Mouse (Mus musculus) brain, adult 2 months (tissue): ENCODE measurements around the gene Bfsp1.

Experiments used
- DNase-seq: peaks from one replicate; pipeline ENCODE4 v3.0.0; 2011; ENCODE audit warnings: low read depth, low spot score

Bfsp1 gene

DNA sequence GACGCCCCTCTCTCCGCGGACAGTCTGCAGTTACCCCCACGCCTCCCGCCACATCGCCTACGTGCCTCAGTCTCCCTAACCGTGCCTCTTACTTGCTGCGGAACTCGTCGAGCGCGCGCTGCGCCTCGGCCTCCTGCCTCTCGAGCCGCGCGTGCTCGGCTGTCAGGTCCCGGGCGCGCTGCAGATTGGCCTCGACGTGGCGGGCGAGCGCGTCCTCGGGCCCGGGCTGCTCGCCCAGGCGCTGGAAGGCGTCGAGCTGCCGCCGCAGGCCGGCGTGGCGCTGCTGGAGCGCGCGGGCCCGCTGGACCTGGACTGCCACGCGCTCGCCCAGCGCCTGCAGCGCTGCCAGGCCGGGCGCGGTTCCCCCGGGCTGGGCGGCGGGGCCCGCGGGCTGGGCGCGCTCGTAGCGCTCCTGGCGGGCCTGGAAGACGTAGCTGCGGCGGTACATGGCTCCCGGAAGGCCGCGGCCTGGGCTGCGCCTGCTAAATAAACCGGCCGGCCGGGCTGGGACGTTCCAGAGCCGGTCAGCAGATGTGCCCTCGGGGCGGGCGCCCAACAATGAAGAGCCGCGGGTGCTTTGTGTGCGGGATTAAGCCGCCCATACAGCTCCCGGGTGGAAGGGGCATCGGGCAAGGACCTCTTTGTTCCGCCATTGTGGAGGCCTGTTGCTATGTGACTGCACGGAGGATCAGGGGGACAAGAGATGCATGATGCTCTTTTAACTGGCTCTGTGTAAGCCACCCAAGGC, at the start of gene Bfsp1:
Gene Bfsp1 (minus strand): TSS at position 690 of the 748 bp plus-strand sequence.
- DNase-seq: peak; percentile 51

DNA sequence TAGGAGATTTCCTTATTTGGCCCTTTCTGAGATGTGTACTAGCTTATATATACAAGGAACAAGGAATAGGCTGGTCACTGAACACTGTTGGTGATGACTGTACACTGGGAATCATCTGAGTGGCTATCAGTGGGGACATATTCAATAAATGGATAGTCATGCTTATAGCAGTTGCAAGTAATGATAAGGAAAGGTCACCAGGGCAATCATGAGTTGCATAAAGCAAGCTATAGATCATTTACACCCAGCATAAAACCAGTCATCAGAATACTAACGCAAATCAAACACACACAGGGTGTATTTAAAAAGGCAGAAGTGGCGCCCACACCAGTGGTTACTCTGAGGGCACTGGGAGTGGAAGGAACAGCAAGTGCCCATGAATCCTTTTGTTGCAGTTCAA, 49.2 kb upstream of the Bfsp1 start:
- DNase-seq: no peak

DNA sequence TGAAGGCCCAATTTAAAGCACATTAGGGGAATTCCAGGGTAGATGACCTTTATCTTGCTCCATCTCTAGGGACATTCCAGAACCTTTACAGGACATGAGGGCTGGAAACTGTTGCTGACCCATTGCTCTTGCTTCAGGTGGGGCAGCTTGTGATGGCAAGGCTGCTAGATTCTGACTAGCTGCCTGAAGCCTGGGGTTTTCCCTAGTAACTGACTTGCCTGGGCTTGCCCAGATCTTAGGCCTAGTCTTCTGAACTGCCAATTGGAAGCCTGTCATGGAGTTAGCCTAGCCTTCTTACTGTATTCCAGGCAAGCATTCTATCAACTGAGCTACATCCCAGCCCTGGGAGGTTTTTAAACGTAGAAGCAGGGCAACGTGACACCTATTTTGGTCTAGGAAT, 46.3 kb upstream of the Bfsp1 start:
- DNase-seq: no peak

DNA sequence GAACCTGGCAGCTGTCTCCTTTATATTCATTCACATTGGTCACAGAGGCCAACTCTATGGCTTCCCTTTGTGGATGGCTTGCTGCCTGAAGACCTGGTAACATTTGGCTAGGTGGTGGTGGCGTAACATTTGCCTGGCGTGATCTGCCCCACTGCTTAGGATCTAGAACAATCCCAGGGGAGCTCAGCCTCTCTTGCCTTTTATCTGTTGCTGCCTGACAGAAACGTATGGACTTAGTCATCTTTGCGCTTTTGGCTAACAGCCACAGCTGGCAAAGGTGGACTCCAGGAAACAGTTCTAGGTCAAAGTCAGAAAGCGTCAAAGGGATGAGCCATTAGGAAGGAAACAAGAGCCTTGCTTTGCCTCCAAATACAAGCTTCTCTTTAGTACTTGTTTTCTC, 41.9 kb upstream of the Bfsp1 start:
- peak; percentile 30 for DNase-seq

DNA sequence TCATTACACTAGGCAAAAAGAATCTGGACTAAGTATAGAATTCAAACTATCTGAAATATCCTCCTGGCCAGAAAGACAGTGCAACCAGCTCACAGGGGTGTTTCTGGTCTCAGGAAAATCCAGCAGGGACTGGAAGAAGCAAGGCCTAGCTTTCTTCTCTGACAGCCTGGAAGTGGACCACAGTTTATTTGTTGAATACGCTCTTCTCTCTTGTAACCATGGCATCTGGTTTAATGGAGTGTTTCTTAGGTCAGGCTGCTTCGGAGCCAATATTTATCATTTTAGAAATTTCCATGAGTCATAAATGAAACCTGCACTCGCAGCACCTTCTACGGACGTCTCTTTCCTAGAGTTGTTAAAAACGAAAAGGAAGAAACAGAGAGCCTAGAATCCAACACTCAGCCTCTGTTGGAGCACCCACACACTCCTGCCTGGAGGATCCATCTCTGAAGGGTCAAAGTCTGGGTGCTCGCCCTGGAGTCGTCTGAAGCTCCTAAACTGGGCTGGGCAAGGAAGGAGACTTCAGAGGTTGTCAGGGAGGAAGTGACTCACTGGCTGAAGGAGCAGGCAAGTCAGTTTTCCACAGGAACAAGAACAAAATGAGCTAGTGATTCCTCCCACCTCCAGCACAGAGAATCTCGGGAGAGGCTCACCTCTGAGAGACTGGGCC, 40.5 kb upstream of the Bfsp1 start:
- peak; percentile 34 for DNase-seq

DNA sequence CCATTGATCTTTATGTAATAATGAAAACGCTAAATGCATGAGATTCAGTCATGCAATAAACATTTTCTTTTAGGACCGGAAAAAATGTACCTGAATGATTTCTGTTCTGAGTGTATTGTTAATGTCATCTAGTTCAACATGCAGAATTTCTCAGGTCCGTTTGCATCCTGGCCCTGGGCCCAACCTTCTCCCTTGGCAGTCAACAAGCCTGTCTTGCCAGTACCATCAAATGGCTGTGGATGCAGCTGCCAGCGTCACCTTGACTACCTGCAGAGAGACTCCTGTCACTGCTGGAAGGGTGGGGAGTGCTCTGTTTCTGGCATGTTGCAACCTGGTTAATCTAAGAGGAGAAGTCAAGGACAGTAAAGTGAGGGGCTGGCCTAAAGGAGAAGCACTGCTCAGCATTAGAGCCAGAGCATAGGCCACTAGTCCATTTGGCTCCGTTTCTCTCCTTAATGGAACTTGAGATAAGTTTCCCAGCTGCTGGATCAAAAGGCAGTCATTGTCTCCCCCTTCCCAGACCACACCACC, 37.9 kb upstream of the Bfsp1 start:
- DNase-seq: peak; percentile 50

DNA sequence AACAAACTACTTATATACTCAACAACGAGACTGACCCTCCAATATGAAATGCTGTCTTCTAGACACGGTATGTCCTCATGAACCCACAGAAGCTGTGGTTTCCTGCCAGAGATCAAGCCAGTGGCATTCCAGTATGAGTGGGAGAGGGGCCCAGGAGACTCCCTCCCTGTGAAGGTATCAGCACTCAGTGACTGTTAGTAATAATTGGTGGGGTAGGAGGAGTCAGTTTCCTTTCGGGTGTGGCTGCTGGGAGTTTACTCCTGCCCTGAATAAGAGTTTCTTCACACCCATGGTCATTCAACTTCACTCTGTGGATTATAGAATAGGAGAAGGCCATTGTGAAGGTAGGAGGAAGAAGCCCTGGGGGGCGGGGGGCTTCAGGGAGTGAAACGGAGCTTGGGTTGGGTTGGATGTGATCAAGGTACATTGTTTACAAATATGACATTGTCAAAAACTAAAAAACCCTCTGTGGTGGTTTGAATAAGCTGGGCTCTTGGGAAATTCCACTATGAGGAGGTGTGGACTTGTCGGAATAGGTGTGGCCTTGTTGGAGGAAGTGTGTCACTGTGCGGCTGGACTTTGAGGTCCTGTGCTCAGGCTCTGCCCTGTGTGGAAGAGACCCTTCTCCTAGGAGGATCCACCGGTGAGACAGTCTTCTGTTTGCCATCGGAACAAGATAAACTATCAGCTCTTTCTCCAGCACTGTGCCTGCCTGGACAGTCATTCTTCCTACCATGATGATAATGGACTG, 36.7 kb upstream of the Bfsp1 start:
- DNase-seq: no peak

DNA sequence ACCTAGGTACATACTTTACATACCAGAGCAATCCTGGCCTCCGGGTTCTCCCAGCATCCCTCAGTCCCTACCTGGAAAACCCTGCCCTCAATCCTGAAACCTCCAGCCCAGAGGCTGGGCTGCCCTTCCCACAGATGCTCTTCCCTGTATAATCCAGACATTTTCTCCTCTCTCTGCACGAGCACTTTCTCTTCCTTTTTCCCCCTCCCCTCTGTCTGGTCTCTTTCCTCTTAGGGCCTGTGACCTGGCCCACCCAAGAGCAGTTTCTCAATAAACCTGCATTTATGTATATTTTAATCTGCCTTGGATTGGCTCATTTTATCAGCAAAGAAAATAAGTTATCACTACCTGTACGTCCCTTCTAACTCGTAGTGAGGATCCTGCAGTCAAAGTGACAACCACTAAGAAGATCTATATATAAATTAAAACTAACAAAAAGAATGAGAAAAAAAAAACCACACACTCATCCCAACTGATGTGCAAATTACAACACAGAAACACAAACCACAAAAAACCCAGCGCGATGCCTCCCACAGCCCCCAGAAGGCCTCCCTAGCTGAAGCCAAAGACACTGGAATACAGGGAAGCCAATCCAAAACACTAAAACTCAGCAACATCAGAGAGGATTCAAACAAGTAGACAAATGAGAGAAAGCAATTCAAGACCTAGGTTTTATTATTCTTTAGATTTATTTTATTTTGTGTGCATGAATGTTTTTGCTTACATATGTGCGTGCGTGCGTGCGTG, 28.5 kb upstream of the Bfsp1 start:
- no peak for DNase-seq

DNA sequence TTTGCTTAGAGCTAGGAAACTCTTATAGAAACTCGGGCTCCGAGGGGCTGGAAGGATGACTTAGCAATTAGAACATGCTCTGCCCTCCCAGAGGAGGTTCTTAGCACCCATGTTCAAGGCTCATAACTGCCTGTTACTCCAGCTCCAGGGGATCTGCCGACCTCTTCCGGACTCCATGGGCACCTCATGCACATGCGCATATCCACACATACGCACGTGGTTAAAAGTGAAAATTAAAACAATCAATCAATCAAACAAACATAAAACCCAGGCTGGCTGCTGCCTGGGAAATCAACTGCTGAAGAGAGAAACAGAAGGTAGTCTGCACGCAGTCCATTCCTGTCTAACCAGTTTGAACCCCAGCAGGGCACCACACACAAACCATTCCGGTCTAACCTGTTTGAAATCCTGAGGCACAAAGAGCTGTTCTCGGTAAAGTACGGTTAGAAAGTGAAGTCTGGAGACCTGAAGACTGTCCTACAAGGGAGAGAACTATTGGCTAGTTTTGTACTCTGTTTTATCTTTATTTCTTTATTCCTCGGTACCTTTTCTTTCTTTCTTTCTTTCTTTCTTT, 27.0 kb upstream of the Bfsp1 start:
- no peak for DNase-seq

DNA sequence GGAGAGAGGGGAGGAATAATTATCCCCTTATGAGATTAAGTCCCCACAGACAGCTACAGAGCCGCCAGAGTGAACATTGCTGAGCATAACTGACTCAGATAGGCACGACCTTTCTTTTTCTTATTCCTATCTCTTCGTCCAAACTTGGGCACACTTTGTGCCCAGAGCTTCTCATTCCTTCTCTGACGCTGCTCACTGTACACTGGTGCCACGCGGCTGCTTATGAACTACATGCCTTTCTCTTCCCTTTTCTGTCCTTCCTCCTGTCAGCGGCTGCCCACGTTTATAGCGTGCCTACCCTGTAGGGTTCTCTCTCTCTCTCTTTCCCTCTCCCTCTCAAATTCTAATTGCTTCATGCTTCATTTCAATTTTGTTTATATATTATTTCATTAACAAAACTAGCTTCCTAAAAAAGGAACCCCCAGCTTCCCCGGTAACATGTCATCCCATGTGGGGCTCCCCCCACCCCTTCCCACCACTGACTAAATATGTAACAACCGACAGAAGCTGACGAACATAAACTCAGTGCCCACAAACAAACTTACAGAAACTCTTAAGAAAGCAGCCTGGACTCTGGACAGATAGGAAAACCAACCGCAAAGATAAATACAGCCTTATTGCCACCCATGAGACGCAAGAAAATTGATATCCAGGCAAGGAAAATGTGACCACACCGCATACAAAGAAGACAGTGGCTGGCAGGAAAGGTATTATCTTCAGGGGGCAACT, 26.3 kb upstream of the Bfsp1 start:
- no peak for DNase-seq

DNA sequence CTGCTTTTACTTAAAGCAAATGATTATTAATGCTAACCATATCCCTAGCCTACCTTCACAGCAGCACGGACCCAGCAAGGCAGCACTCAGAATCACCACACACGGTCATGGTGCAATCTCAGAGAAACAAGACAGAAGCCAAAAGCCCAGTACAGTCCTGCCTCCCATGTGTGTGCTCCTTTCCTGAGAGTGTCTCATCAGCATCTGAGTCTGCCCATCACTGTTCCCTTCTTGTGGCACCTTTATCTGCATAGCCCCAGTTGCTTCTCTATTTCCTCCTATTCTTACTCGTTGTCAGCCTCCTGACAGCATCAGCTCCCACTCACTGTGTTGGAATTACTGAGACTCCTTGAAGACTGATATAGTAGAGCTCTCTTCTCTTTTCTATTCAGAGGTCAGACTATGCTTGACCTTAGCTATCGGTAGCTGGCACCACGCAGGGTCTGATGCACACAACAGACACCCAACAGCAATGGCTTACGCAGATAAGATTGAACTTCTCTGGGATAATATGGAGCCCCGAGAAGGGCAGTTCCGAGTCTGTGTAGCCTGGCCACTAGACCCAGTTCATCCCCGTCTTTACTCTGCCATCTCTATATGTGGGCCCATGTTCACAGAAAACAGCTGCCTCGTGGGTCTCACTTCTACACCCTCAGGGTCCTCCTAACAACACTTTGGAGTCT, 19.8 kb upstream of the Bfsp1 start:
- DNase-seq: no peak

DNA sequence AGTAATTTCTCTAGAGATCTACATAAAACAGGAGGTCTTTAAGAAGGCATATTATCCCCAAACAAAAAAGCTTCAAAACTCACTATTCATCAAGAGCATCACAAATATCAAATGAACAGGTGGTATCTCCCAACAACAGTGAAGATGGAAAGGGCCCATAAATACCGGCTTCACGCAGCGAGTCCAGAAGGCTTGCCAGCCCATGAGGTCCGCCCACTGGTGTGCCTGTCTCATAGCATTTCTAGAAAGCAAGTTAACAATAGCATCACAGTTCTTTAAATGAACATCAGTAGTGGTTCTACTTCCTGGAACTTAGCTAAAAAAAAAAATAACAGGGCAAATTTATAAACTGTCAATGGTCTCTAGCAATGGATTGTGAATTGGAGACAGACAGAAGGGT, 19.0 kb upstream of the Bfsp1 start:
- peak; percentile 71 for DNase-seq

DNA sequence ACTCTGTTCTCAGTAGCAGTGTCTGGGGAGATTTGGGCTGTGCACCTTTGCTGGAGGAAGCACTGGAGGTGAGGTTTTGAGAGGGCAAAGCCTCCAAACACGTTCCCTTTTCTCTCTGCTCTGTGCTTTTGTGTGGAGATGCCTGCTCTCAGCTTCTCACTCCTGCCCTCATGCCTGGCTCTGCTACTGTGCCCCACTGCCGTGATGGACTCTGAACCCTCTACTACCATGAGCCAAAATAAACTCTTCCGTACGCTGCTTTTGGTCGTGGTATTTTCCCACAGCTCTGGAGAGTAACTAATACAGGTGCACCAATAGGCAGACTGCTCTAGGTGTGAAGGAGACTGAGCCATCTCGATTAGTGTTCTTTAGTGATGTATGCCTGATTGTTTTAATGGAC, 16.3 kb upstream of the Bfsp1 start:
- no peak for DNase-seq

DNA sequence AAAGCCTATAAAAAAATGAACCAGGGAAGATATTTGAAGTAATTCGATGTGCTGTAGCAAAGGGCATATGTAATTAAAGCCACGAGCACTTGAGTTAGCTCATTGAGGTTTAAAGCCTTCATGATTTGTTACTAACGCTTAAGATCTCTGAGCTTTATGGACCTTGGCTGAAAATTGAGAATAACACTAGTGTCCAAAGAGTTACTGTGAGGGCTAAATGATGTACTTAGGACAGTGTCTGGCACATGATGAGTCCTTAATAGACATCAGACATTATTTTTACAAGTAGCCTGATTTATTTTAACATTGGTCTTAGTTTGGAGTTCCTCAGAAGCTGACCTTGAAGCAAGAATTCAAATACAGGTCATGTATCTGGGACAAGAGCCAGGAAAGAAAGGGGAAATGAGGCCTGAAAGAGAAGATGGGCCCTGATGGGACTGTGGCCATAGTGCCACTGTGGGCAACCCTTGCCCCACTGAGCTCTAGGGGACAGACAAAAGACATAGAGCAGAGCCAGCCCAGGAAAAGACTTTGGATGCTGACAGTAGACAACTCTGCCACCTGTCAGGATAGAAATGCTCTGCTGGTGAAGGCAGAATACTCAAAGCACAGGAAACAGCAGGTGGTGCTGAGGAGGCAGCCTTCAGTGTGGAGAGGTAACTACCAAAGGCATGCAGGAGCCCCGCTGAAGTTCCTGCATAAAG, 14.1 kb upstream of the Bfsp1 start:
- peak; percentile 56 for DNase-seq

DNA sequence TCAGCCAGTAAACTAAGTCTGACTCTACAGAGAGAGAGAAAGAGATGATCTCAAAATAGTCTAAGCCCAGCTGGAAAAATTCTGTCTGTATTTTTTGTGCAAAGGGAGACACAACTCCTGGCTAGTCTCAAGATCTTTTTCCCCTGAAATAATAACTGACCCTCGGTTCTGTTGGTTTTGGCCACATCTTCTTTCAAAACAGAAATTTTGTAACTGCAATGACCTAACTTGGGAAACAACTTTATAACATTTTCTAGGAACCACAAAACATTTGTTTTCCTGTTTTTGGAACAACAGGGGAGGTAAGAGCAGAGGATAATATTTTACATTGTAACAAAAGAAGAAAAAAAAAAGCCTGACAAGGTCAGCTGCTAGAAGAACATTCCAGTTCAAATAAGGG, 13.1 kb upstream of the Bfsp1 start:
- DNase-seq: no peak

DNA sequence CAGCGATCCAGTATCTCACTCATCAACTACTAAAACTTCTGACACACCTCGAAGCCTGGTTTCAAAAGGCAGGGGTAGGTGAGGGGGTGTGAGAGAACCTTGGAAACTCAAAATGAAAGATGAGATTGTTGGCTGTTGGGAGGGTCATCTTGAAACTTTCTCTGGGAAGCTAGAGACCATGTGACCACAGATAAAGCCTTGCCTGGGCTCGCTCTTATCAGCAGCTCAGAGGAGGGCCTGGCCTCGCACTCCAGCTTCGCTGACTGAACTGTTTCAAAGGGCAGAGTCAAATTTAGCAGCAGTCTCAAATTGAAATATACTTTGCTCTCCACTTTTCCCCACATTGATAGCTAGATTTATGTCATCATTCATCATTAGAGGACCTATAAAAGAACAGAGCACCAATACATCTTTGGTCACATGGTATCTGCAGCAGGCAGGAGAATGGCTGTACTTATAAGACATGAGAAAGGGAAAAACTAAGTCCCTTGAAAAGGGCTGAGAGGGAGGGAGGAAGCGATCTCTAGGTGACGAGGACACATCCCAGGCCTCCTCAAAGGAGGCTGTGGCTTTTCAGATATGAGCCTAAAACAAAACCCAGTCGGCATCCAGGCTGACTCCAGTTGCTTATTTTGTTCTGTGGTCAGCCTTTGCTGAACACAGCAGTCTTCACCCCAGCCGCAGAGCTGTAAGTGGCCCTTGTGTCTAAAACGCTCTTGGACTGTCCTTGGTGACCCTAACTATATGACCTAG, 8.1 kb upstream of the Bfsp1 start:
- DNase-seq: no peak

DNA sequence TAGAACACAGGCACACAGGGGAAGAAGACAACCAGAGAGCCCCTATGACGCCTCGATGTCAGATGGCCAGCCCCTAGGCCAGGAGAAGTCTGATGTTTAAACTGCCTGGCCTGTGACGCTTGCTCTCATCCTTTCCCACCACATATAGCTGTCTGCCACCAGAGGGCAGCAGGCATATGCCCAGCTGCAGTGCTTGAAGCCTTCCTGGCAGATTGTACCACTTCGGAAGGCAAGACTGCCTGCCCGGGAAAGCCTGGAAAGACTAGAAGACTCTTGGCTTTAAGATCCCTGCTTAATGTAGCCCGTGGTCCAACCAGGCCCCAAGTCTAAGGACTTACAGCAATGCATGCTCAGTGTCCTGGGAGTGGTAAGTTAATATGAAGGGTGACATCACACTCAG, 4.4 kb upstream of the Bfsp1 start:
- DNase-seq: peak; percentile 92

DNA sequence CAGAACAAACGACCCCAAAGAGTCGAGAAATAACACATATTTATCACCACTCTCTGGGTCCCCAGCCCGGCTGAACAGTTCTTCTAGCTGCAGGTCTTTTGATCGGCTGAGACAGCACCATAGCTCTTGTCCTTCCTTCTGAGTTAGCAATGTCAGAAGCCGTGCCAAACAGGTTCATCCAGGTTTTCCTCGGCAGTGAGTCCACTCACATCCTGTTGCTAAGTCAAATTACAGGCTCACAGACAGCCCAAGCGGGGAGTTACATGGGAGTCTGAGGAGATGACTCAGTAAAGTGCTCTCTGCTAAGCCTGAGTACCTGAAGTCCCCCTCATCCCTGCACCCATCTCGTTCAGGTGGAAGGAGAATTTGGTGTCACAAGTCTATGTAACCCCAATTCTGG, 1.6 kb upstream of the Bfsp1 start:
- no peak for DNase-seq

DNA sequence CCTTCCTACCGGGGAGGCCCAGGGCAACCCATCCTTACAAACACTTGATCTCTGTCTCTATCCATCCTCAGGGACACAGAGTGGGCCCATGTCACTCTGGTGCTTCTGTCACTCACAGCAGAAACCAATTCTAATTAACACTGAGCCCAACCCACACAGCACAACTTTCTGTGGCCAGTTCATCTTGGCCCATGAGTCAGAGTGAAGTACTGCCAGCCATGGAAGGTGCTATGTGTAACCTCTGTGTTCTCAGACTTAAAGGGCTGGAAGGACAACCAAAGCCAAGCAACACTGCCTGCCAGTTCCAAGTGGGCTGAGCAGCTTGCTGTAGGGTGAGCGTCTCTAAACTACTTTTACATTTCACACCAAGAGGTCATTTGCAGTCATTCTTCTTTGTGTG, 3.8 kb downstream of the Bfsp1 start:
- DNase-seq: no peak
